Mouse (Mus musculus) heart, postnatal 36 days (tissue): ENCODE results near the gene Olfr1118. TPM values are rescaled to one million over a fixed set of nuclear protein-coding genes. Genes with fewer than 3 reads are reported as not detected.
"Not testable (repeated sequence)": the region's sequence is repeated elsewhere in the genome, so short reads cannot be mapped to it uniquely, and the experiment has no call there.

Source experiments
- DNase-seq, 2 experiments: peaks; one replicate each; pipeline ENCODE4 v3.0.0; 2021 to 2022
- intact Hi-C: fragments of 180-260 bp; cut with DNase I; formaldehyde crosslinking; loops from one replicate; pipeline ENCODE4 v1.15.1; 2025
- total RNA-seq, 2 experiments: library from RNA; stranded (reverse); gene quantifications; 2 replicates each; pipeline ENCODE4 v1.2.3; 2021

Gene Olfr1118
- not detected for total RNA-seq

- intact Hi-C loops: no loop called here
- no peak for DNase-seq
These were observed at the start of gene Olfr1118 for GRCm38 (mm10) chr2:87307281-87307680. Gene Olfr1118 (plus strand): TSS chr2:87307581.

- no peak for DNase-seq
- intact Hi-C loops: no loop called here
These were observed 40.1 kb upstream of the Olfr1118 start, which contains the start of gene Olfr1116 for GRCm38 (mm10) chr2:87267234-87267633. Gene Olfr1116 (plus strand): TSS chr2:87267534.

- DNase-seq: peak in 1 of 2 experiments; percentile 6
- intact Hi-C loops: not testable (repeated sequence)
These were observed 13.4 kb upstream of the Olfr1118 start for GRCm38 (mm10) chr2:87293977-87294376.

- no peak for DNase-seq
- intact Hi-C loops: no loop called here
These were observed 47.1 kb downstream of the Olfr1118 start, which contains the start of gene Olfr1120 for GRCm38 (mm10) chr2:87354515-87354914. Gene Olfr1120 (plus strand): TSS chr2:87354815.

- DNase-seq, intact Hi-C loops: not testable (repeated sequence)
These were observed 52.7 kb downstream of the Olfr1118 start for GRCm38 (mm10) chr2:87360121-87360520.

Other genes with a start within 250 kb of the Olfr1118 start
- gene Olfr1107, start 231.8 kb upstream of the Olfr1118 start, total RNA-seq: not detected
- not detected for gene Olfr1109, start 211.6 kb upstream of the Olfr1118 start, total RNA-seq
- not detected for gene Olfr259, start 193.0 kb upstream of the Olfr1118 start, total RNA-seq
- gene Olfr1110, start 167.3 kb upstream of the Olfr1118 start, total RNA-seq: not detected
- gene Olfr1111, start 155.0 kb upstream of the Olfr1118 start, total RNA-seq: not detected
- gene Olfr1112, start 119.8 kb upstream of the Olfr1118 start, total RNA-seq: not detected
- gene Olfr1113, start 98.6 kb upstream of the Olfr1118 start, total RNA-seq: not detected
- not detected for gene Olfr1115, start 59.6 kb upstream of the Olfr1118 start, total RNA-seq
- not detected for gene Olfr1116, start 40.0 kb upstream of the Olfr1118 start, total RNA-seq
- not detected for gene Olfr1120, start 47.2 kb downstream of the Olfr1118 start, total RNA-seq
- gene Olfr1121, start 62.3 kb downstream of the Olfr1118 start, total RNA-seq: not detected
- gene Olfr1122, start 78.3 kb downstream of the Olfr1118 start, total RNA-seq: not detected
- not detected for gene Olfr1123, start 109.1 kb downstream of the Olfr1118 start, total RNA-seq
- not detected for gene Olfr1124, start 122.7 kb downstream of the Olfr1118 start, total RNA-seq
- not detected for gene Olfr1126, start 146.4 kb downstream of the Olfr1118 start, total RNA-seq
- gene Pramel7, start 189.5 kb downstream of the Olfr1118 start, total RNA-seq: not detected
- gene Pramel6, start 199.0 kb downstream of the Olfr1118 start, total RNA-seq: not detected
- gene Olfr153, start 224.2 kb downstream of the Olfr1118 start, total RNA-seq: not detected
- gene Olfr1128, start 238.0 kb downstream of the Olfr1118 start, total RNA-seq: not detected